Mouse (Mus musculus) spleen, postnatal 36 days (tissue): ENCODE measurements around the gene Ndufa3.

Experiments used
- DNase-seq, 2 experiments: peaks; one replicate each; pipeline ENCODE4 v3.0.0; 2022; ENCODE audit warnings: low spot score in 2 of 2, mixed read lengths in 1 of 2

The Ndufa3 gene

GRCm38 (mm10) chr7:3610437-3610836 lies 6.7 kb upstream of the Ndufa3 start:
- no peak for DNase-seq

GRCm38 (mm10) chr7:3611006-3611405 lies 6.2 kb upstream of the Ndufa3 start:
- DNase-seq, result no peak

GRCm38 (mm10) chr7:3614021-3614420 lies 3.2 kb upstream of the Ndufa3 start:
- DNase-seq, result no peak

- no peak for DNase-seq
Observed at GRCm38 (mm10) chr7:3616057-3616388, 1.1 kb upstream of the Ndufa3 start, which contains the start of gene Oscar. TSS of gene Oscar (minus strand) at chr7:3616157.

DNA sequence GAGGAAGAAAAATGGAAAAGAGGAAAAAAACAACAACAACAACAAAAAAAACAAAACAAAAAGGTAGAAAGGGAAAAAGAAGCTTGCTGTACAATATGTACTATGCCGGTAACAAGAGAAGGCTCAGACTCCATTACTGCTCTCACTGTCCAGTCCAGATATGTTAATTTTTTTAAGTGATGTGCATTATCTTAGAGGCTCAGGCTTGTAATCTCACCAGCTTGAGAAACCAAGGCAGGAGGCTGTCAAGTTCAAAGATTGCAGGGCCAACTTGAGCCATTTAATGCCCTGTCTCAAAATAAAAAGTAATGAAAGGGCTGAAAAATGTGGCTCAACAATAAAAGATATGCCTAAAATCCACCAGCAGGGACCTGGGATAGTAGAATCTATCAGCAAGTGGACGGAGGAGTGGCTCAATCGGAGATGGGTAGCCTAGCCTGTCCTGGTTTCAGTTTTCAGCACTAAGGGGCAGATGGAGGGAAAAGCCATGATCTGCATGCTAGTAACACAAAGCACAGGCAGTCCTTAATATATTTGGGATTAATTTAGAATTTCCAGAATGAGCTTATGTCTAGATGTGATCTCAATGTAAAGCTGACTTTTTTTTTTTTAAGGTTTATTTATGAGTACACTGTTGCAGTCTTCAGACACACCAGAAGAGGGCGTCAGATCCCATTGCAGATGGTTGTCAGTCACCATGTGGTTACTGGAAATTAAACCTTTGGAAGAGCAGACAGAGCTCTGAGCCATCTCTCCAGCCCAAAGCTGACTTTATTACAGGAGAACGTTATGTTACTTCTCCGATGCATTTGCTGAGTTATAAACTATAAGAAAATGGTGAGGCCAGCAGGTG lies 558 bp upstream of the Ndufa3 start:
- DNase-seq, result no peak

DNA sequence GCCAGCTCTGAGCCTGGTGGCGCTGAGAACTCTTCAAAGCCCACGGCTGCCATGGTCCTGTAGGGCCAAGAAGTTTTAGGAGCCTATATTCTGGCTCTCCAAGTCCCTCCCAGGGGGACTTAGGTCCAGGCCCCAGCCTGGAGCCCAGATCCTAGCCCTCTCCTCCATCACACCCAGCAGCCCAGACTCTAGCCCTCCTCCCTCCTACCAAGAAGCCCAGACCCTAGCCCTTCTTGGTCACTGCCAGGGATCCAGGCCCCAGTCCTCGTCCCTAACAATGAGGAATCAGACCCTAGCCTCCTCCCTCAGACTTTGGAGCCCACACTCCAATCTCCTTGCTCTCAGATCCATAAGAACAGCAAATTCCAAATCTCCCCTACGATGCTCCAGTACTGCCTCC lies 11.9 kb downstream of the Ndufa3 start:
- DNase-seq, result no peak

DNA sequence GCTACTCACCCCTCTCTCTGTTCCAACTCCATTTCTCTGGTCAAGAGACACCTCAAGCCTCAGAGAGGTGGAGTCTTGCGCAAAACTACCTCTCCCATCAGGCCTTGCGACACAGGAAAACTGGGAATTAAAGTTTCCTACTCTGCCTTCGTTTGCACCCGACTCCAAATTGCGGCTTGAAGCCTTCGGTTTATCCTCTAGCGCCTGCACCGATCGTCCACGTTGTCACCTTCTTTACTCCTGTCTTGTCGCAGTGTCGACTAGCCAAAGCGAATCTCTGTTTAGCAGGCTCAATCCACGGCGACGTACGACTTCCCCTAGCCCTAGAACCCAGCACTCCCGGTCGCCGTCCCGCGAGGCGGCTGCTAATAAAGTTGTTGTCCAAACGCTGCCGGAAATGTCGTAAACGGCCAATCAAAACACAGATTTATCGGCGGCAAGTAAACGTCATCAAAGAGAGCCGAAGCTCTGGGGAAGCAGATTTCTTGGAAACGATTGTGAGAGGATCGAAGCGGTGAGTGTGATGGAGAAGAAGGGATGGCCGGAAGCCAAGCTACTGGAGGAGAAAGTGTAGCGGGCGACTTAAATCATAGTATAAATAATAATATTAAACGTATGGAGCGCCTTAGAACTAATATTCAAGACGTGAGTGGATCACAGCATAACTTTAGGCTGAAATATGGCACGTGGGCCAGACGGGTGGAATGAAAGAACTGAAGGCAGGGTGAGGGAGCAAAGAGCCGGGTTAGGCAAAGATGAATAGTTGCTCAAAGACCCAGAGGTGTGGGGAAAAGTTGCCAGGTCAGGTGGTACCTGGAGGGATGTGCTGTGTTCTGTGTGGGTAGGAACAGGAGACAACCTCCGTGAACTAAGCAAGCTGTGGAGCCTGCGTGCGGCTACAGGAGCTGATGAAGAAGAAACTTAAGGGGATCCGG lies 12.6 kb downstream of the Ndufa3 start, which contains the start of the genes Tfpt and Prpf31:
Gene Tfpt, minus strand, starts transcription at position 387 of the 935 bp plus-strand sequence.
Gene Prpf31, plus strand, starts transcription at position 443 of the 935 bp plus-strand sequence.
- DNase-seq, result peak; percentile 91 to 93

- no peak for DNase-seq
Observed at GRCm38 (mm10) chr7:3630478-3630815, 13.3 kb downstream of the Ndufa3 start.

GRCm38 (mm10) chr7:3643412-3643811 lies 26.2 kb downstream of the Ndufa3 start:
- DNase-seq, result no peak

DNA sequence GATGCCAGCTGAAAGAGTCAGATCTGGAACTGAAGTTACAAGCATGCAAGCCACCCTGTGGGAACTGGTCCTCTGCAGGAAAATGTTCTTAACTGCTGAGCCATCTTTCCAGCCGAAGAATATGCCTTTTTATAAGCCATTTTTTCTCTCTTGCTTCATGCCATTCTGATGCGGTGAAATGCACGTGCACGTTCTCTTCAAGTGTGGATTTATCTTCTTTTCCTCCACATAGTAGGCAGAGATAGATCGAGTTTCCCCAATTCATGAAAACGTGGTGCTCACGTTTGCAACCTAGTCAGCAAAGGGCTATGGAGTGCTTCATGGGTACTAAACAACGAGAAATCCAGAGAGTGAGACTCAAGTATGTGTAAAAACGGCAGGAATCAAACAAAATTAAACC lies 26.7 kb downstream of the Ndufa3 start:
- DNase-seq, result no peak

GRCm38 (mm10) chr7:3644348-3644671 lies 27.1 kb downstream of the Ndufa3 start:
- DNase-seq, result peak in 1 of 2 experiments; percentile 21

DNA sequence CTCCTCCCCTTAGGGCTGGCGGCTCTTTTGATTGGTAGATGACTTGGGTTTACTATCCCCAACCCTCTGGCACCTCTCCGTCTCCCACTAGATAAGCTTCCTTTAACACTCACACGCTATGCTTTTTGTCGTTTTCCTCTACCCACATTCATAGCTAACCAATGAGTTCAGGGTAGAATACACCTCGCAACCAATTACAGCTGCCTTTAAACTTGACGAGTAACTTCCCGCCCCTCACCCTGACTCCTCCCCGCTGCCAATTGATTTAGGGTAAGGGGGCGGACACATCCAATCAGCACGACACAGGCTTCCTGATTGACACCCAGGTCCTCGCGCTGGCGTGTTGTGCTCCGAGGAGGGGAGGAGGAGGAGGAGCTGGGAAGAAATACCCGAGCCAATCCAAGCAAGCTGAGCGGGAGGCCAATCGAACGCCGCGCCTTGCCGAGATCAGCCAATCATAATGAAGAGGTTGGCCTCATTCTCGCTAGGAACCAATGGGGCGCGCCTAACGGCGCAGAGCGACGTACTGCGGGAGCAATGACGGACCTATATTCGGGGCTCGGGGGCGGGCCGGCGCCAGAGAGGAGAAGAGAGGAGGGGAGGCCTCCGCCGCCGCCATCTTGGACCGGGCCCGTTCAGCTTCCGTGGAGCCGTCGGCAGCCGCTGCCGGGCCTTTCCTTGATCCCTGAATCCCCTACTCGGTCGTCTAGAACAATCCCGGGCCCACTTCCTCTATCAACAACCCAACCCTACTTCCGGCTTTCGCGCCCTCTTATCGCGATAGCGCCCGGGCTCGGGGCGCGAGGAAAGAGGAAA lies 27.7 kb downstream of the Ndufa3 start, which contains the start of gene Cnot3:
Gene Cnot3, plus strand, starts transcription at position 597 of the 816 bp plus-strand sequence.
- peak; percentile 99 for DNase-seq

- DNase-seq, result peak in 1 of 2 experiments; percentile 26
Observed at GRCm38 (mm10) chr7:3645488-3646025, 28.4 kb downstream of the Ndufa3 start.

DNA sequence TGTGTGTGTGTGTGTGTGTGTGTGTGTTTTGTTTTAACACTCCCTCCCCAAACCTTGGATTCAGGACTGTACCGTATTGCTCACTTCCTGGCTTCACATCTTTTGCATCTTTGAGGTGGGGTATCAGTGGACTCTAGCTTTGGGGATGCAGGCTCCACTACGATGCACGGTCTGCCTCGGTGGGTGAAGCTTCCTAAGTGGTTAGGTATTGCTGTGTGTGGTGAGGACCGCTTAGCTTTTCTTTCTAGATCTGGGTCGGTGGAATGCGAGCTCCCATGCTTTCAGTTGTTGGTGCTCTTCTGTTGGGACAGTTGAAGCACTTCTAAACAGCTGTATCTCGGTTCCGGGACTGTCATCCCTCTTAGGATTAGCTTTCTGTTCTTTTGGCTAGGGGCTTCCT lies 29.0 kb downstream of the Ndufa3 start:
- no peak for DNase-seq

- DNase-seq, result no peak
Observed at GRCm38 (mm10) chr7:3646641-3647040, 29.5 kb downstream of the Ndufa3 start.

DNA sequence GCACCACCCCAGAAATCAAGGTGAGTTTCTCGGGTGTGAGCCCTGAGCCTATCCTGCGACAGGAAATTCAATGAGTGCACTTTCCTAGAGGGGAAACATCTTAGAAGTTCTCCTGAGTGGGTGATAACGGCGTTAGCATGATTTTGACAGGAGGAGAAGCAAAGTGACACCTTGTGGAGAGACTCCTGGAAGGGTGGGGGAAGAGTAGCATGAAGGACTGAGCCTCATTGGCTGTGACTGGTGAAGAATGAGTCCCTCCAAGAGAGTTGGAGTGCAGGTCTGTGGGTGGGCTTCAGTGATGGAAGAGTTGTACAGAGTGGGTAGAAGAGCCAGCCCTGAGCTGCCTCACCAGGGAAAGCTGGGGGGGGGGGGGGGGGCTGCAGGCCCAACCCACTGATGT lies 39.8 kb downstream of the Ndufa3 start:
- no peak for DNase-seq

- DNase-seq, result no peak
Observed at GRCm38 (mm10) chr7:3658578-3658977, 41.4 kb downstream of the Ndufa3 start.

GRCm38 (mm10) chr7:3664524-3665214 lies 47.5 kb downstream of the Ndufa3 start:
- no peak for DNase-seq

GRCm38 (mm10) chr7:3665215-3666114 lies 48.3 kb downstream of the Ndufa3 start, which contains the start of gene Leng1:
TSS of gene Leng1 (minus strand) at chr7:3665840.
- peak; percentile 96 to 97 for DNase-seq
